Mouse (Mus musculus) myocyte (in vitro differentiated cells): ENCODE measurements around the gene Rapgef1. TPM values are rescaled to one million over a fixed set of nuclear protein-coding genes. Genes with fewer than 3 reads are reported as not detected.
A peak's percentile ranks its signal among the peaks of the same experiment; 100 is the strongest.

Source experiments
- H3K27me3 ChIP-seq: one replicate; pipeline ENCODE4 v1.6.1; 2011; ENCODE audit not compliant: control insufficient read depth, insufficient read depth, insufficient read length
- H3K36me3 ChIP-seq: one replicate; pipeline ENCODE4 v1.6.1; 2011; ENCODE audit not compliant: control insufficient read depth, insufficient read depth
- H3K4me2 ChIP-seq: one replicate; pipeline ENCODE4 v1.6.1; 2011; ENCODE audit warnings: low read depth, control low read depth
- H3K4me3 ChIP-seq: one replicate; pipeline ENCODE4 v1.5.1; 2011; ENCODE audit warnings: mild to moderate bottlenecking, control low read depth, moderate library complexity
- H3K79me2 ChIP-seq: one replicate; pipeline ENCODE4 v1.6.1; 2011; ENCODE audit not compliant: control insufficient read depth, insufficient read depth
- H3ac ChIP-seq: one replicate; pipeline ENCODE4 v1.6.1; 2011; ENCODE audit not compliant: control insufficient read depth, insufficient read length
- CEBPB ChIP-seq: IDR thresholded peaks from 2 replicates; pipeline ENCODE4 v1.6.1; 2011; ENCODE audit warnings: mild to moderate bottlenecking, moderate library complexity; ENCODE audit not compliant: poor library complexity, insufficient read depth, severe bottlenecking
- E2F4 ChIP-seq: IDR thresholded peaks from one replicate; pipeline ENCODE4 v1.6.1; 2011; ENCODE audit warnings: mild to moderate bottlenecking, control low read depth, moderate library complexity; ENCODE audit not compliant: insufficient read depth
- MAX ChIP-seq: IDR thresholded peaks from one replicate; pipeline ENCODE4 v1.6.1; 2011; ENCODE audit warnings: low read depth, mild to moderate bottlenecking, control low read depth
- MYOD1 ChIP-seq, 3 experiments: IDR thresholded peaks; one replicate each; pipeline ENCODE4 v1.6.1; 2011; ENCODE audit warnings: control low read depth in 2 of 3, low read depth in 2 of 3, mild to moderate bottlenecking in 2 of 3, moderate library complexity in 1 of 3; ENCODE audit not compliant: insufficient read length in 2 of 3, control insufficient read depth in 1 of 3
- MYOG ChIP-seq, 3 experiments: IDR thresholded peaks; one replicate each; pipeline ENCODE4 v1.6.1; 2011; ENCODE audit warnings: control low read depth in 2 of 3, low read depth in 2 of 3, mild to moderate bottlenecking in 2 of 3; ENCODE audit not compliant: insufficient read length in 2 of 3, control insufficient read depth in 1 of 3, insufficient read depth in 1 of 3
- POLR2A ChIP-seq: IDR thresholded peaks from one replicate; pipeline ENCODE4 v1.6.1; 2011; ENCODE audit warnings: low read depth, mild to moderate bottlenecking, control low read depth, moderate library complexity; ENCODE audit not compliant: insufficient read length
- POLR2AphosphoS2 ChIP-seq: IDR thresholded peaks from one replicate; pipeline ENCODE4 v1.6.1; 2011; ENCODE audit warnings: low read depth, control low read depth; ENCODE audit not compliant: insufficient read length
- REST ChIP-seq: IDR thresholded peaks from one replicate; pipeline ENCODE4 v1.6.1; 2011; ENCODE audit warnings: mild to moderate bottlenecking, control low read depth, moderate library complexity; ENCODE audit not compliant: insufficient read depth, insufficient read length
- SRF ChIP-seq: IDR thresholded peaks from one replicate; pipeline ENCODE4 v1.6.1; 2011; ENCODE audit warnings: low read depth; ENCODE audit not compliant: control insufficient read depth, insufficient read length
- TCF12 ChIP-seq: IDR thresholded peaks from one replicate; pipeline ENCODE4 v1.6.1; 2011; ENCODE audit warnings: mild to moderate bottlenecking, control low read depth; ENCODE audit not compliant: poor library complexity, insufficient read depth, severe bottlenecking
- TCF3 ChIP-seq: IDR thresholded peaks from one replicate; pipeline ENCODE4 v1.6.1; 2011; ENCODE audit warnings: low read depth, control low read depth; ENCODE audit not compliant: insufficient read length
- USF1 ChIP-seq: IDR thresholded peaks from one replicate; pipeline ENCODE4 v1.6.1; 2011; ENCODE audit warnings: low read depth, mild to moderate bottlenecking, control low read depth, moderate library complexity
- polyA plus RNA-seq: library from polyadenylated mRNA; unstranded; fragments of >200 nt; fragmentation: generic; extraction: Trizol; gene quantifications from one replicate; pipeline ENCODE4 v1.2.1, GENCODE M21; 2012; ENCODE audit warnings: missing spikeins

Rapgef1 gene
- polyA plus RNA-seq, 1 experiment = 74.5 TPM

DNA sequence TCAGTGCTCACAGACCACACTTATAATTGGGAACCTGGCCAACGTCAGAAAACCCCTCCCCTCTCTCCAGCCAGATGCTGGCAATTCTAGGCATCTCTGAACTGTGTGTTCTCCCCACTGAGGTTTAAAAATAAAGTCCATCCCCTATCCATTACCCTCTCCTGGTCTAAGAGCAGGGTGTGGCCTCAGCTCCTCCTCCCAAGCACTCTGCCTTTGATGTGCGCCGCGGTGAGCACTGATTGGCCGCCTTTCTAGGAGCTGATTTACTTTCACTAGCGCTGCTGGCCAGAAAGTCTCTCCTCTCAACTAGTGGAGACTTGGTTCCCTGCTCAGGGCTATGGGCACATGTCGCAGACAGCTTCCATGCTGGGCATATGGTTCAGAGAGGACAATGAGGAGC lies 47.1 kb downstream of the Rapgef1 start:
- Histone ChIP-seq H3K79me2 (peaks cover 27% of the 10 kb centered on the region), H3K36me3 (no peaks in the 10 kb centered on the region), H3K4me2 (peak overlapping the region; percentile 21), H3K27me3 (no peaks in the 10 kb centered on the region), H3ac (no peak overlapping the region), H3K4me3 (no peak overlapping the region)
- TF ChIP-seq SRF = no peak
- no peak for TF ChIP-seq REST
- no peak for TF ChIP-seq MAX
- TF ChIP-seq USF1 = no peak
- no peak for TF ChIP-seq CEBPB
- no peak for TF ChIP-seq E2F4
- no peak for TF ChIP-seq TCF3
- no peak for TF ChIP-seq POLR2AphosphoS2
- TF ChIP-seq MYOG (IDR thresholded peaks at IDR 0.05; ENCODE audit: control insufficient read depth in 1 of 3, insufficient read depth in 1 of 3, insufficient read length in 2 of 3, low read depth in 2 of 3) = no peak

DNA sequence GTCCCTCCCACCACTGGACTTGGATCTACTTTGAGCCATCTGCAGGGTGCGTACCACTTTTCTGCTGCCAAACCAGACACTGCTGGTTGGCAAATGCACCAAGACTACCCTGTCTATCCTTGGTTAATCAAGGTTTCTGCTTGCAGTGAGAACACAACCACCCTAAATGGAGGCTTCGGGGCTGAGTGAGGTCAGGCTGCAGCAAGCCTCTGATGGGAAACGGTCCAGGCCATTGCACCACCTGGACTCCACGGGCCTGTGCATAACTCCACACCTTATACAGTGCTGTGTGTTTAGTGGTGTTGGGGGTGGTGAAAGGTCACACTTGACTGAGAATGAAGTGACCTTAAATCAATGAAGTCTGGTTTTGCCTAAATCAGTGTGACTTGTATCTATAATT lies 47.6 kb downstream of the Rapgef1 start:
- Histone ChIP-seq H3K79me2 (peaks cover 31% of the 10 kb centered on the region), H3K27me3 (no peaks in the 10 kb centered on the region), H3K4me2 (peak overlapping the region; percentile 21), H3K36me3 (no peaks in the 10 kb centered on the region), H3ac (no peak overlapping the region), H3K4me3 (no peak overlapping the region)
- no peak for TF ChIP-seq POLR2A
- TF ChIP-seq TCF3 = no peak
- TF ChIP-seq CEBPB = no peak
- no peak for TF ChIP-seq MYOG (IDR thresholded peaks at IDR 0.05; ENCODE audit: control insufficient read depth in 1 of 3, insufficient read depth in 1 of 3, insufficient read length in 2 of 3, low read depth in 2 of 3)
- TF ChIP-seq TCF12 = no peak
- no peak for TF ChIP-seq USF1
- TF ChIP-seq REST = no peak
- TF ChIP-seq MAX = no peak
- no peak for TF ChIP-seq SRF
- TF ChIP-seq POLR2AphosphoS2 = no peak

DNA sequence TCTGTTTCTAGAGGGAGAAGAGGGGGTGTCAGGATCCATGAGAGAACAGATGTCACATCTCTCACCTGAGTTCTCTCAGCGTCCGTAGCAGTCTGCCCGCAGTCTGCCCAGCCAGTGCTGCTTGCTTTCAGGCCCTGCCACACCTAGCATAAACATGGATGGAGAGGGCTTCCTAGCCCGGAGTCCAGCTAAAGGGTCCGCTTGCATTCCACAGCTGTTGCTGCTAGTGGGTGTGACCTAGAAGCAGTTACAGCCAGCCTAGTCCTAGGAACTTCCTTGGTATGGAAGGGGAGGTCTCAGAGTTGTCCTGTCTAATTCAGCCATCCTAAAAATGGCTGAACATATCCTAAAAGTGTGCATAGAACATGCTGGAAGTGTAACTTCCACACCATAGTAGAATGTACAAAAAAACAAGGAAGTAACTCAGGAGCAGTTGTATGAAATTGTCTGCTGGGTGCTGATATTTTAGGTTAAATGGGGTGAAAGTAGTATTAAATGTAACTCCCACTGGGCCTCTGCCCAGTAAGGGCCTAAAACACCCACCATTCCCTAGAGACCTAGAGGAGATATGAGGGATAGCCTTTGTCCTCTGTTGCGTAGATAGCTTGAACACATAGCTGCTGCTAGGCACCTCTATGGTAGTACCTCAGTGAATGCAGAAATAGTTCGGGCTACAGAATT lies 48.6 kb downstream of the Rapgef1 start:
- peak overlapping the region; percentile 35 for H3K4me2 ChIP-seq
- no peak overlapping the region for H3K4me3 ChIP-seq
- H3K36me3 ChIP-seq = no peaks in the 10 kb centered on the region
- H3K27me3 ChIP-seq = no peaks in the 10 kb centered on the region
- H3ac ChIP-seq = no peak overlapping the region
- peaks cover 39% of the 10 kb centered on the region for H3K79me2 ChIP-seq
- TF ChIP-seq MYOD1 (IDR thresholded peaks at IDR 0.05; ENCODE audit: control insufficient read depth in 1 of 3, insufficient read length in 2 of 3, low read depth in 2 of 3) (peak; percentile 21 to 93 (median 89)), USF1 (no peak), TCF12 (no peak), POLR2AphosphoS2 (no peak), SRF (peak; percentile 15), E2F4 (no peak), CEBPB (no peak), TCF3 (no peak), POLR2A (no peak), MAX (no peak), REST (no peak), MYOG (IDR thresholded peaks at IDR 0.05; ENCODE audit: control insufficient read depth in 1 of 3, insufficient read depth in 1 of 3, insufficient read length in 2 of 3, low read depth in 2 of 3) (peak in 2 of 3 experiments; percentile 28 to 84)

DNA sequence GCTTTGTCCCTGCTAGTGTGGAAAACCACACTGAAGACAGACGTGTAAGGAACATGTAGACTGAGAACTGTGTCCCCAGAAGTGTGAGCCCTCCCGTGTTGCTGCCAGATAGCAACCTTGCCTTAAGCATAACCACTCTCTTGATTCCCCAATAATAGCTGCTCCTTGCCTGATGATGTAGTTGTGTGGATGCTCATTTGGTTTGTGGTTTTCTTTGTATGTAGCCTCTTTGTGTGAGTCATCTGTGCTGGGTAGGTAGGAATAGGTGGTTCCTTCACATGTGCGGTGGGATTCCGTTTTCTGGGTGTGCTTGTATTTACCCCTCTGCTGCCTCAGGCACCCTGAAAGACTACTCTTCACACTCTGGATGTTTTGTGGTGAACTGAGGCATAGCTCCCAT lies 49.4 kb downstream of the Rapgef1 start:
- TF ChIP-seq POLR2AphosphoS2 (no peak), E2F4 (no peak), MYOD1 (IDR thresholded peaks at IDR 0.05; ENCODE audit: control insufficient read depth in 1 of 3, insufficient read length in 2 of 3, low read depth in 2 of 3) (no peak), TCF12 (no peak), MYOG (IDR thresholded peaks at IDR 0.05; ENCODE audit: control insufficient read depth in 1 of 3, insufficient read depth in 1 of 3, insufficient read length in 2 of 3, low read depth in 2 of 3) (no peak), TCF3 (no peak), USF1 (no peak), REST (no peak), SRF (no peak), CEBPB (no peak), POLR2A (no peak)
- H3ac ChIP-seq = no peak overlapping the region

DNA sequence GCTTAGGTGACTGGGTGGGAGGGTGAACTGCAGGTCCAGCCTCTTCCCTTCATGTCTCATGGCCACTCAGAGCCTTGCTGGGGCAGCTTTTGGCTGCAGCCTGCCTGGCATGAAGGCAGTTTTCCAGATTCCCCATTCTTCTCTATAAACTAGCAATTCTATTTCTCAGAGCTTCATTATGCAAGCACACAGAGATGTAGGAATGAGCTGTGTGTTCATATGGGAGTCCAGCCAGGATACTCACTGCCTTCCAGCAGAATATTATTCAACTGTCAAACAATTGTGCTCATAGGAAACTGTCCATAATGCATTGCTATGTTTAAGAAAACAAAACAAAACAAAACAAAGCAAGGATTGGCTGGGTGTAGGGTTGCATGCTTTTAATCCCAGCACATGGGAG lies 50.2 kb downstream of the Rapgef1 start:
- no peak overlapping the region for H3K4me3 ChIP-seq
- TF ChIP-seq CEBPB (no peak), MYOD1 (IDR thresholded peaks at IDR 0.05; ENCODE audit: control insufficient read depth in 1 of 3, insufficient read length in 2 of 3, low read depth in 2 of 3) (no peak), REST (no peak), MAX (no peak), TCF12 (no peak), E2F4 (no peak), USF1 (no peak), TCF3 (no peak), POLR2AphosphoS2 (no peak), MYOG (IDR thresholded peaks at IDR 0.05; ENCODE audit: control insufficient read depth in 1 of 3, insufficient read depth in 1 of 3, insufficient read length in 2 of 3, low read depth in 2 of 3) (no peak), POLR2A (no peak), SRF (no peak)
- H3K4me2 ChIP-seq = peak overlapping the region; percentile 85
- no peak overlapping the region for H3ac ChIP-seq
- no peaks in the 10 kb centered on the region for H3K36me3 ChIP-seq
- peaks cover 51% of the 10 kb centered on the region for H3K79me2 ChIP-seq
- no peaks in the 10 kb centered on the region for H3K27me3 ChIP-seq

More for the DNA sequence above, 49.4 kb downstream of the Rapgef1 start:
- no peaks in the 10 kb centered on the region for H3K36me3 ChIP-seq
- no peaks in the 10 kb centered on the region for H3K27me3 ChIP-seq
- peak overlapping the region; percentile 85 for H3K4me2 ChIP-seq
- H3K79me2 ChIP-seq = peaks cover 44% of the 10 kb centered on the region
- no peak overlapping the region for H3K4me3 ChIP-seq
